Mouse (Mus musculus): Measurements from ENCODE around the gene Tent2. TPM values are rescaled to one million over a fixed set of nuclear protein-coding genes. Genes with fewer than 3 reads are reported as not detected.
A peak's percentile ranks its signal among the peaks of the same experiment; 100 is the strongest.

Tent2 gene
- polyA plus RNA-seq, 1 experiment from 2014 or later = 44.2 TPM

GRCm38 (mm10) chr13:93137098-93137497 is 55.1 kb downstream of the Tent2 start:
- ATAC-seq = no peak
- H3K4me2 ChIP-seq (replicated peaks) = no peak overlapping the region
- H3K9ac ChIP-seq (replicated peaks) = no peak overlapping the region
- H3K9me3 ChIP-seq = no peaks in the 10 kb centered on the region
- no peak overlapping the region for H3K4me3 ChIP-seq (replicated peaks)
- no peaks in the 10 kb centered on the region for H3K4me1 ChIP-seq (replicated peaks)
- WGBS = 95% methylated on average over 7 of the region's 7 CpGs
- H3K27me3 ChIP-seq = no peaks in the 10 kb centered on the region
- no peak overlapping the region for H3K27ac ChIP-seq
- no peaks in the 10 kb centered on the region for H3K36me3 ChIP-seq

GRCm38 (mm10) chr13:93136251-93136650 is 55.9 kb downstream of the Tent2 start:
- ATAC-seq = no peak
- Histone ChIP-seq H3K27me3 (no peaks in the 10 kb centered on the region), H3K4me1 (replicated peaks) (no peaks in the 10 kb centered on the region), H3K4me2 (replicated peaks) (no peak overlapping the region), H3K27ac (no peak overlapping the region), H3K4me3 (replicated peaks) (no peak overlapping the region), H3K36me3 (no peaks in the 10 kb centered on the region), H3K9ac (replicated peaks) (no peak overlapping the region), H3K9me3 (no peaks in the 10 kb centered on the region)
- 90% methylated on average over 1 of the region's 1 CpGs for WGBS

GRCm38 (mm10) chr13:93135501-93135900 is 56.7 kb downstream of the Tent2 start:
- H3K36me3 ChIP-seq = no peaks in the 10 kb centered on the region
- H3K9ac ChIP-seq (replicated peaks) = no peak overlapping the region
- no peaks in the 10 kb centered on the region for H3K4me1 ChIP-seq (replicated peaks)
- no peak overlapping the region for H3K4me2 ChIP-seq (replicated peaks)
- no peaks in the 10 kb centered on the region for H3K9me3 ChIP-seq
- WGBS = 90% methylated on average over 2 of the region's 2 CpGs
- H3K27me3 ChIP-seq = no peaks in the 10 kb centered on the region
- no peak for ATAC-seq
- no peak overlapping the region for H3K4me3 ChIP-seq (replicated peaks)
- H3K27ac ChIP-seq = no peak overlapping the region

- Histone ChIP-seq H3K27ac (no peak overlapping the region), H3K9ac (replicated peaks) (no peak overlapping the region), H3K9me3 (no peaks in the 10 kb centered on the region), H3K4me3 (replicated peaks) (no peak overlapping the region), H3K4me1 (replicated peaks) (peaks cover 10% of the 10 kb centered on the region), H3K4me2 (replicated peaks) (no peak overlapping the region), H3K36me3 (no peaks in the 10 kb centered on the region), H3K27me3 (no peaks in the 10 kb centered on the region)
- ATAC-seq = no peak
- 90% methylated on average over 3 of the region's 3 CpGs for WGBS
These were observed 61.5 kb downstream of the Tent2 start for GRCm38 (mm10) chr13:93130674-93131073.

GRCm38 (mm10) chr13:93128961-93129360 is 63.2 kb downstream of the Tent2 start:
- peak; percentile 68; the same call in 1 of the 2 replicates for ATAC-seq
- WGBS = 40% methylated on average over 5 of the region's 5 CpGs
- H3K4me1 ChIP-seq (replicated peaks) = peaks cover 10% of the 10 kb centered on the region
- H3K9me3 ChIP-seq = no peaks in the 10 kb centered on the region
- H3K4me2 ChIP-seq (replicated peaks) = no peak overlapping the region
- no peak overlapping the region for H3K4me3 ChIP-seq (replicated peaks)
- H3K9ac ChIP-seq (replicated peaks) = no peak overlapping the region
- H3K36me3 ChIP-seq = no peaks in the 10 kb centered on the region
- no peak overlapping the region for H3K27ac ChIP-seq
- H3K27me3 ChIP-seq = no peaks in the 10 kb centered on the region

GRCm38 (mm10) chr13:93128111-93128860 is 63.9 kb downstream of the Tent2 start:
- H3K4me1 ChIP-seq (replicated peaks) = peaks cover 10% of the 10 kb centered on the region
- H3K9ac ChIP-seq (replicated peaks) = no peak overlapping the region
- H3K4me2 ChIP-seq (replicated peaks) = no peak overlapping the region
- H3K4me3 ChIP-seq (replicated peaks) = no peak overlapping the region
- H3K36me3 ChIP-seq = no peaks in the 10 kb centered on the region
- 68% methylated on average over 8 of the region's 8 CpGs for WGBS
- H3K27ac ChIP-seq = no peak overlapping the region
- no peaks in the 10 kb centered on the region for H3K9me3 ChIP-seq
- ATAC-seq = no peak
- H3K27me3 ChIP-seq = no peaks in the 10 kb centered on the region

- Histone ChIP-seq H3K9me3 (no peaks in the 10 kb centered on the region), H3K27ac (no peak overlapping the region), H3K36me3 (no peaks in the 10 kb centered on the region), H3K4me1 (replicated peaks) (no peaks in the 10 kb centered on the region), H3K4me3 (replicated peaks) (no peak overlapping the region), H3K27me3 (no peaks in the 10 kb centered on the region), H3K4me2 (replicated peaks) (no peak overlapping the region), H3K9ac (replicated peaks) (no peak overlapping the region)
- ATAC-seq = no peak
- 91% methylated on average over 9 of the region's 9 CpGs for WGBS
These were observed 69.9 kb downstream of the Tent2 start for GRCm38 (mm10) chr13:93122321-93122720.

GRCm38 (mm10) chr13:93117241-93117640 is 74.9 kb downstream of the Tent2 start:
- Histone ChIP-seq H3K4me2 (replicated peaks) (no peak overlapping the region), H3K27me3 (no peaks in the 10 kb centered on the region), H3K27ac (no peak overlapping the region), H3K9me3 (no peaks in the 10 kb centered on the region), H3K36me3 (no peaks in the 10 kb centered on the region), H3K4me3 (replicated peaks) (no peak overlapping the region), H3K4me1 (replicated peaks) (no peaks in the 10 kb centered on the region), H3K9ac (replicated peaks) (no peak overlapping the region)
- WGBS = 77% methylated on average over 7 of the region's 7 CpGs
- ATAC-seq = no peak

GRCm38 (mm10) chr13:93102340-93103090 is 89.7 kb downstream of the Tent2 start:
- no peak overlapping the region for H3K4me2 ChIP-seq (replicated peaks)
- H3K36me3 ChIP-seq = no peaks in the 10 kb centered on the region
- no peaks in the 10 kb centered on the region for H3K27me3 ChIP-seq
- H3K27ac ChIP-seq = no peak overlapping the region
- no peak for ATAC-seq
- no peak overlapping the region for H3K4me3 ChIP-seq (replicated peaks)
- no peaks in the 10 kb centered on the region for H3K9me3 ChIP-seq
- no peaks in the 10 kb centered on the region for H3K4me1 ChIP-seq (replicated peaks)
- 61% methylated on average over 4 of the region's 4 CpGs for WGBS
- no peak overlapping the region for H3K9ac ChIP-seq (replicated peaks)

GRCm38 (mm10) chr13:93098596-93098995 is 93.6 kb downstream of the Tent2 start:
- WGBS = 71% methylated on average over 3 of the region's 3 CpGs
- no peak for ATAC-seq
- Histone ChIP-seq H3K36me3 (no peaks in the 10 kb centered on the region), H3K27me3 (no peaks in the 10 kb centered on the region), H3K27ac (no peak overlapping the region), H3K9ac (replicated peaks) (no peak overlapping the region), H3K4me1 (replicated peaks) (no peaks in the 10 kb centered on the region), H3K9me3 (no peaks in the 10 kb centered on the region), H3K4me3 (replicated peaks) (no peak overlapping the region), H3K4me2 (replicated peaks) (no peak overlapping the region)

GRCm38 (mm10) chr13:93096643-93097042 is 95.5 kb downstream of the Tent2 start:
- WGBS = 94% methylated on average over 6 of the region's 6 CpGs
- H3K9me3 ChIP-seq = no peaks in the 10 kb centered on the region
- no peak overlapping the region for H3K4me2 ChIP-seq (replicated peaks)
- H3K4me3 ChIP-seq (replicated peaks) = no peak overlapping the region
- no peak for ATAC-seq
- H3K36me3 ChIP-seq = no peaks in the 10 kb centered on the region
- no peaks in the 10 kb centered on the region for H3K4me1 ChIP-seq (replicated peaks)
- no peak overlapping the region for H3K27ac ChIP-seq
- H3K9ac ChIP-seq (replicated peaks) = no peak overlapping the region
- no peaks in the 10 kb centered on the region for H3K27me3 ChIP-seq
